Mouse (Mus musculus): ENCODE results near the gene 4931406P16Rik. TPM values are rescaled to one million over a fixed set of nuclear protein-coding genes. Genes with fewer than 3 reads are reported as not detected.
A peak's percentile ranks its signal among the peaks of the same experiment; 100 is the strongest.

Gene 4931406P16Rik
- total RNA-seq, 2 experiments from 2014 or later: 36.6 to 41.1 TPM

GRCm38 (mm10) chr7:34327493-34327892 lies 14.1 kb upstream of the 4931406P16Rik start:
- Histone ChIP-seq H3K4me3 (no peak overlapping the region), H3K27ac (no peak overlapping the region)
- TF ChIP-seq CTCF (conservative IDR thresholded peaks at IDR 0.05): no peak
- no peak for DNase-seq (ENCODE audit: low spot score in 2 of 2)

DNA sequence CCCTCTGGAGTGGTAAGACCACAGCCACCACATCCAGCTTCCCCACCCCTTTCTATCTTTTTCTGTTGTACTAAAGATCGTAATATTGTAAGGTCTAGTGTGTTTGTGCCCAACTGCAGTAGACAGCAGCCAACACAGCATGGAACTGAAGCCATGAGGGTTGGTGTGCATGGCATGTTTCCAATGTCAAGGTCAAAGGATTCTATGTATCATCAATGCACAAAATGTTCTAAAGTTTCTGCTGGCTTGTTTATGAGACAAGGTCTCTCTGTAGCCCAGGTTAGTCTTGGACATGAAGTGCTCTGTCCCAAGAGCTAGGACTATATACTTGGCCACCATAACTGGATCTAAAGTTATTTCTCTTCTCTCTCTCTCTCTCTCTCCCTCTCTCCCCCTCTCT lies 11.5 kb upstream of the 4931406P16Rik start:
- no peak overlapping the region for H3K4me3 ChIP-seq
- TF ChIP-seq CTCF (conservative IDR thresholded peaks at IDR 0.05): no peak
- no peak for DNase-seq (ENCODE audit: low spot score in 2 of 2)
- H3K27ac ChIP-seq: no peak overlapping the region

- no peak for DNase-seq (ENCODE audit: low spot score in 2 of 2)
- no peak overlapping the region for H3K4me3 ChIP-seq
- no peak overlapping the region for H3K27ac ChIP-seq
- peak; percentile 48 for TF ChIP-seq CTCF (conservative IDR thresholded peaks at IDR 0.05)
Observed at GRCm38 (mm10) chr7:34324005-34324404, 10.7 kb upstream of the 4931406P16Rik start.

- H3K4me3 ChIP-seq: no peak overlapping the region
- DNase-seq (ENCODE audit: low spot score in 2 of 2): no peak
- no peak overlapping the region for H3K27ac ChIP-seq
- no peak for TF ChIP-seq CTCF (conservative IDR thresholded peaks at IDR 0.05)
Observed at GRCm38 (mm10) chr7:34323351-34323750, 10.0 kb upstream of the 4931406P16Rik start.

GRCm38 (mm10) chr7:34321958-34322357 lies 8.6 kb upstream of the 4931406P16Rik start:
- Histone ChIP-seq H3K4me3 (no peak overlapping the region), H3K27ac (no peak overlapping the region)
- no peak for DNase-seq (ENCODE audit: low spot score in 2 of 2)
- no peak for TF ChIP-seq CTCF (conservative IDR thresholded peaks at IDR 0.05)

GRCm38 (mm10) chr7:34321119-34321518 lies 7.8 kb upstream of the 4931406P16Rik start:
- Histone ChIP-seq H3K4me3 (no peak overlapping the region), H3K27ac (peak overlapping the region; percentile 64; the same call in 1 of the 2 replicates)
- no peak for DNase-seq (ENCODE audit: low spot score in 2 of 2)
- no peak for TF ChIP-seq CTCF (conservative IDR thresholded peaks at IDR 0.05)

DNA sequence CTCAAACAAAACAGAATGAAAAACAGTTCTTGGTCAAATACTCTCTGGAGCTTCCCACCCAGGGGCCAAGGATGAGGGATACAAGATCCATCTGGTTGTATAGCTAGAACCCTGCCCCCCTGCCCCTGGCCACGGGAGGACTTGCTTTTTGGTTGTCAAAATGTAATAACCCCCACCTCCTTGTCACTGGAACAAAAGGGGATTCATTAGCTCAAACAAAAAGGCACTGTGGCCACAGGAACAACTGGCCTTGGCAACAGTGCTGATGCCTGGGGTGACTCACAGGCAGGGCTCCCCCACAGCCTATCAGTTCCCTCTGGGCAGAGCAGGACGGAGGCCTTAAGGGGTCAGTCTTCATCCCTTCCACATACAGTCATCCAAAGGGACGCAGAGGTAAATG lies 6.6 kb upstream of the 4931406P16Rik start:
- no peak overlapping the region for H3K4me3 ChIP-seq
- H3K27ac ChIP-seq: peak overlapping the region; percentile 79
- no peak for TF ChIP-seq CTCF (conservative IDR thresholded peaks at IDR 0.05)
- peak; percentile 25 to 63 for DNase-seq (ENCODE audit: low spot score in 2 of 2)

GRCm38 (mm10) chr7:34319123-34319522 lies 5.8 kb upstream of the 4931406P16Rik start:
- TF ChIP-seq CTCF (conservative IDR thresholded peaks at IDR 0.05): no peak
- DNase-seq (ENCODE audit: low spot score in 2 of 2): no peak
- Histone ChIP-seq H3K27ac (peak overlapping the region; percentile 77; the same call in 1 of the 2 replicates), H3K4me3 (no peak overlapping the region)

- no peak for DNase-seq (ENCODE audit: low spot score in 2 of 2)
- TF ChIP-seq CTCF (conservative IDR thresholded peaks at IDR 0.05): no peak
- peak overlapping the region; percentile 77 for H3K27ac ChIP-seq
- H3K4me3 ChIP-seq: no peak overlapping the region
Observed at GRCm38 (mm10) chr7:34317901-34318476, 4.6 kb upstream of the 4931406P16Rik start.

DNA sequence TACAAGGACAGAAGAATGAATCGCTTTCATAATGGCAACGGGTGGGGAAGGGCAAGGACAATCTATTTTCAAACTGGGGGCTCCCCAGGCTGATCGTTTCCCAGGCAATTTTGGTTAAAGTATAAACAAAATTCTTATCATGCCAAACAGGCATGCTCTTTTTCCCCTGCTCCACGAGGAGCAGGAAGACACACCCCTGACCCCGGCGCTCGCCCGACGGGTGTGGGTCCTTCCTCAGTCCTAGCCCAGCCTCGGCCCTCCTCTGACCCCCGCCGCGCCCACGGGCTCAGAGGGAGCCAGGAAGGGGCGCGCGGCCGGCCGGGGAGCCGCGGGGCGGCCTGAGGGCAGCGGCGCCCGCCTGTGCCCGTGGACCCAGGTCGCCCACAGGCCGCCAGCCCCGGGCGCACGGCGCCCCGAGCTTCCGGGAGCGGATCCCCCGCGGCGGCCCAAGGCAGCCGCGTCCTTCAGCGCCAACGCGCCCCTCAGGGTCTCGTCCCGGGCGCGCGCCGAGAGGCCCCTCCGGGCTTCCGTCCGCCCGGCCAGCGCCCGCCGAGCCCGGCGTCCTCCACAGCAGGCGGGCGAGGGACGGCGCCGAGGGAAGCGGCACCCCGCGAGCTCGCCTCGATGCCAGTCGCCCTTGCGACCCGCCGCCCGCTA lies 437 bp downstream of the 4931406P16Rik start:
- no peak for TF ChIP-seq CTCF (conservative IDR thresholded peaks at IDR 0.05)
- no peak for DNase-seq (ENCODE audit: low spot score in 2 of 2)
- Histone ChIP-seq H3K4me3 (peak overlapping the region; percentile 80), H3K27ac (peak overlapping the region; percentile 92)

DNA sequence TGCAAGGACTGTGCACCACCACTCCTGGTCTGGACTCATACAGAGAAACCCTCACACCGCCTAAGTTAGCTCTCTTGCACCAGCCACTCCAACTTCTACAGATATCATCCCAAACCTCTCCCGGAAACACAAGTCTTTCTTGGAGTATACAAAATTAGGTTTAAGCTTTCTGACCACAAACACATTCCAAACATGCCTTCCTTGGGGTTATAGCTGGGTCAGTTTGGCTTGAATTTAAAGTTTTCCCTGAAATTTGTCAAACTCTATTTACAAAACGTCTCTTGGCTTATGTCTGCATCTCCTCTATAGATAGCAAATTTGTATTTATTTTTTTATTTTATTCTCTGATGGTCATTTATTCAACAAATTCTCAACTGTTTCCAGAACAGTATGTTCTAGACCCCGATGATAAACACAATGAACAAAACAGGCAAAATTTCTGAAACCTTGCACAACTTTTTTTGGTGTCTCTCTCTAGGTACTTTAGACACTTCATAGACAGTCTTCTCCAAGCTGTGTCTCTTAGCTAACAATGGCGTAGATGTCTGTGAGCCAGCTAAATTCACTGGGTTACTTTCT lies 4.1 kb downstream of the 4931406P16Rik start:
- H3K27ac ChIP-seq: 0 out of 2 replicates have a peak overlapping the region, but pooled peaks have one; percentile 24
- no peak for DNase-seq (ENCODE audit: low spot score in 2 of 2)
- no peak overlapping the region for H3K4me3 ChIP-seq
- no peak for TF ChIP-seq CTCF (conservative IDR thresholded peaks at IDR 0.05)

- DNase-seq (ENCODE audit: low spot score in 2 of 2): no peak
- 0 out of 2 replicates have a peak overlapping the region, but pooled peaks have one; percentile 24 for H3K27ac ChIP-seq
- no peak for TF ChIP-seq CTCF (conservative IDR thresholded peaks at IDR 0.05)
Observed at GRCm38 (mm10) chr7:34308586-34308985, 4.8 kb downstream of the 4931406P16Rik start.

GRCm38 (mm10) chr7:34305454-34305853 lies 7.9 kb downstream of the 4931406P16Rik start:
- TF ChIP-seq CTCF (conservative IDR thresholded peaks at IDR 0.05): no peak
- peak overlapping the region; percentile 40; the same call in 1 of the 2 replicates for H3K27ac ChIP-seq
- H3K4me3 ChIP-seq: no peak overlapping the region
- DNase-seq (ENCODE audit: low spot score in 2 of 2): no peak

More at GRCm38 (mm10) chr7:34308586-34308985, 4.8 kb downstream of the 4931406P16Rik start:
- no peak overlapping the region for H3K4me3 ChIP-seq
